Mouse (Mus musculus) liver, adult 2 months (tissue): ENCODE data around the gene Mta1.

ENCODE experiments used
- CTCF ChIP-seq: fragments of 200-500 bp; IDR thresholded peaks from 2 replicates; pipeline ENCODE4 v1.5.1; 2011; ENCODE audit warnings: low read depth, low read length, control low read depth
- POLR2A ChIP-seq: fragments of 200-500 bp; IDR thresholded peaks from 2 replicates; pipeline ENCODE4 v1.6.1; 2011; ENCODE audit warnings: low read length, control low read depth; ENCODE audit not compliant: insufficient read depth; ENCODE audit errors: extremely low read depth

DNA sequence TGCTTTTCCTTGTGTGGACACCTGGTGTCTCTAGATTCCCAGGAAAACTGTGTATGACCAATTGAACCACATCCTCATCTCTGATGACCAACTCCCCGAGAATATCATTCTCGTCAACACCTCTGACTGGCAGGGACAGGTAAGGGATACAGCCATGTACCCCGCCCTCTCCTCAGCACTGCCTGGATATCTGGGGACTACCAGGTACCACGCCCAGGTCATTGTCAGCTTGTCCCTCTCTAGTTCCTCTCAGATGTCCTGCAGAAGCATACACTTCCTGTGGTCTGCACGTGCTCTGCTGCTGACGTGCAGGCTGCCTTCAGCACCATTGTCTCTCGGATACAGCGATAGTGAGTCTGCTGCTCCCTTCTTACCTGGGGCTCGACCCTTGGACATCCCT is 36.5 kb upstream of the Mta1 start:
- TF ChIP-seq CTCF (no peak), POLR2A (no peak)
